Mouse (Mus musculus) lung, adult 10 weeks (tissue): Measurements from ENCODE around the gene Rundc3b. TPM values are rescaled to one million over a fixed set of nuclear protein-coding genes. Genes with fewer than 3 reads are reported as not detected.

ENCODE experiments used
- polyA plus RNA-seq: library from polyadenylated mRNA; stranded (reverse); fragments of 350-450 nt; fragmentation: Illumina TruSeq; extraction: RNeasy Lipid Tissue Mini Kit (QIAGEN cat#74804); gene quantifications from one replicate; pipeline ENCODE4 v1.2.3, GENCODE M21; 2014; ENCODE audit warnings: low read depth, low replicate concordance; ENCODE audit not compliant: insufficient read depth

Gene Rundc3b
- 0.39 TPM for polyA plus RNA-seq

GRCm38 (mm10) chr5:8622596-8623231 lies at the start of gene Rundc3b:
Gene Rundc3b (minus strand): TSS chr5:8622952.

GRCm38 (mm10) chr5:8659911-8660737 lies 37.4 kb upstream of the Rundc3b start, which contains the start of gene Abcb1a:
Gene Abcb1a (plus strand): TSS chr5:8660077.

Other genes starting within 250 kb of the Rundc3b start
- 3.2 TPM for gene Dbf4, start 200.2 kb downstream of the Rundc3b start, polyA plus RNA-seq
- gene Slc25a40, start 200.1 kb downstream of the Rundc3b start, polyA plus RNA-seq = 4.3 TPM
- gene Abcb1a, start 37.1 kb upstream of the Rundc3b start, polyA plus RNA-seq = 12.6 TPM
- gene Abcb1b, start 175.2 kb upstream of the Rundc3b start, polyA plus RNA-seq = 1.8 TPM